Mouse (Mus musculus) heart, adult 18-20 months (tissue): ENCODE results near the gene Zfhx3. TPM values are rescaled to one million over a fixed set of nuclear protein-coding genes. Genes with fewer than 3 reads are reported as not detected.

Source experiments
- DNase-seq, 2 experiments: peaks; one replicate each; pipeline ENCODE4 v3.0.0; 2021 to 2022; ENCODE audit warnings: mixed read lengths in 1 of 2
- total RNA-seq, 2 experiments: library from RNA; stranded (reverse); gene quantifications; 2 replicates each; pipeline ENCODE4 v1.2.3; 2021

Gene Zfhx3
- total RNA-seq, 2 experiments from 2014 or later, result 6.7 to 7.9 TPM

DNA sequence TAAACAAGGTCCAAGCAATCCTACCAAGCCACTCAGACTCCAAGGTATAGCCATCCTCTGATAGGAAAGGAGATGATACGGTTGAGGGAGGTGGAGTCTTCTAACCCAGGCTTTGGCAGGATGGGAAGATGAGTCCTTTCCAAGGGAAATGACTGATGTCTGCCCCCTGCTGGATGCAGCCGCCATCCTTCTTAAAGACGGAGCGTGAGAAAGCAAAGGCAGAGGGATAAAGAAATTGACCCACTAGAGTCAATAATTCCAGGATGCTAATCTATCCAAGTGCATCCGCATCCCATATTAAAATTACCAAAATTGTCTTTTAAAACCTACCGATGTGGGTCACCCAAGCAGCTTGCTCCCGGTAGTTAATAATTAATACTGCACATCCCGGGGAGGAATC lies 158.7 kb downstream of the Zfhx3 start:
- no peak for DNase-seq

- DNase-seq, result no peak
Observed at GRCm38 (mm10) chr8:108101978-108102865, 159.8 kb downstream of the Zfhx3 start.

DNA sequence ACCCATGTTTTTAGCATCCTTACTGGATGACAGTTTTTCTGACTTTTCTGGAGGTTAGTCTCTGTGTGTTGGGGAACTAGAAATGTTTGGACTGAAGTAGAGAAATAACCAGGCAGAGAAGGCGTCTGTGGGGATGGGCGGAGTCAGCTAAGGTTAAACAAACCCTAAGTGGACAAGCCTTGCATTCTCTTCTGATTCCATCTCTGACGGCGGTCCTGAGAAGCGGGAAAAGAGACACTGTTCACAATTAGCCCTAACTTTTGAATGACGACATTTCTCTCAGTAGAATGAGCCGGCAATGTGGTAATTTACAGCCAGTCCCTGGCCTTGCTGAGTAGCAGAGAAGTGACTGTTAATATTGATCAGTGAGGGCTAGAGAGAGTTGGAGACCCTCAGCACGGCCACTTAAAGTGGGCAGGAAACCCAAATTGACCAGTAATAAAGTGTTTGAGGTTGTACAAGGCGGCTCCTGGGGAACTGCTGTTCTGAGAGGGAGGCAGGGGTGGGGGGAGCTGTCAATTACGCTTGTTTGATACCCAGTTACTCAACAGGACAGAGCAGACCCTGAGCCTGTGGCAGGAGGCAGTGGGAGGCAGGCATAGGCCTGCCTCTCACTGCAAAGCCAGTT lies 162.1 kb downstream of the Zfhx3 start:
- no peak for DNase-seq

DNA sequence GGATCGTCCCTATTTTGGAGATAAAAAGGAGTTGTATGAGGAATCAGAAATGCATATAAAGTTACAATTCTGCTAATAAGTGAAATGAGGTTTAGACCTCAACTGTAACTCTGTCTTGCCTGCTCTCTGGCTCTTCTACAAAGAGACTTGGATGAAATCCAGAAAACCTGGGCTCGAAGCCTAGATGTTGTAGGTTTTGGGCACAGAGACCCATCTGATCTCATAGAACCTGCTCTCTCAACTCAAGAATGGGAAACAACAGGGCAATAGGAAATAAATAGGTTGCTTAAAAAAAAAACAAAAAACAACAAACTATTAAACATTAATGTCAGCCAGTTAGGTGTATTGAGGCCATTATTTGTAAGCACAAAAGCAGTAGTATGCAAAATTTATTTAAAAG lies 182.6 kb downstream of the Zfhx3 start:
- peak in 1 of 2 experiments; percentile 3 for DNase-seq

- DNase-seq, result no peak
Observed at GRCm38 (mm10) chr8:108125491-108125890, 183.0 kb downstream of the Zfhx3 start.

DNA sequence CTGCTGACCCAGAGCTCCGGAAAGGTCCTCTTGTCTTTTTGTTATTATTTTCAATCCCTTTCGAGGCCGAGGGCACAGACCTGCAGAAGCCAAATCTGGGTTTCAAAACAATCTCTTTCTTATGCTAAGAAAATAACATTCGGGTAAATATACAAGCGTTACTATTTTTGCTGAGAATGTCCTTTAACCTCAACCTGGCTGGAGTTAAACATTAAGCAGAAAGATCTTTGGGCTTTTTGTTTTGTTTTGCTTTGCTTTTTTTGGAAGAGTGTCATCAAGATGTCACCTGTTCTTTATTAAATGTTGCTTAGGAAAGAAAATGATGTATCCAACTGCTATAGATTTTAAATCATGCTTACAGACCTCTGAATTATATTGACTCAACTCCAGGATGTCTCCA lies 204.1 kb downstream of the Zfhx3 start:
- no peak for DNase-seq

GRCm38 (mm10) chr8:108148599-108149249 lies 206.3 kb downstream of the Zfhx3 start:
- no peak for DNase-seq

GRCm38 (mm10) chr8:108170804-108171203 lies 228.4 kb downstream of the Zfhx3 start:
- no peak for DNase-seq

DNA sequence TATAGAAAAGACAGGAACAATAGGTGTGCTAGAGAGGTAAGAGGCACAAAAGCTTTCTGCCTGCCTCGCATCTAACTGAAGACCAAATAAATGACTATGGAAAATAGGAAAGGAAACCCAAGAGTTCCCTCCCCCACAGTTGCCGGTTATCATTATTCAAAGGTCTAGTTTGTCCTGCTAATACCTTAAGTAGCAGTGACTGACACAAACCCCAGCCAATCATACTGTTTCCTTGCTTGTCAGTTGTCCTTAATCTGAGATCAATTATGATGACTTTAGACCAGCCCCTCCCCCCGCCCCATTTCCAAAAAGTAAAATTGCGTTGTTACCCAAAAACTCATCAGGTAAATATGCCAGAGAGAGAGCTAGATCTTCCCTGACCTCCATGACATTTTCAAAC lies 240.9 kb downstream of the Zfhx3 start:
- no peak for DNase-seq

DNA sequence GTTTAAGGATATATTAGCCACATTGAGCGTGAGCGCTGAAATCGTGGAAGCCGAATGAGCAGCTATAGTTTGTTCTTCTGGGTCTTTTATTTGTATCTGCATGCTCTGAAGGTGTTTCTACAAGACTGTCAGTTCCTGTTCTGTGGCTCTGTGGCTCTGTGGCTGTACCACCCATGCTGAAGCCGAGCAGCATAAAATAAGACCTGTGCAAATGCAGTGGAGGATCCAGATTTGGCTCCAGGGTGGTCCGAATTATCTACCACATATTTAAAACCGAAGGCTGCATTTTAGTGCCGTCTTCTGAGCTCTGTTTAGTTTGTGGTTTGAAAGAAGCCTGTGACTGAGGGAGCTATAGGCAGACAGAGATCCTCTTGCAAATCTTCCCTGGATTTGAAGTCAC lies 241.5 kb downstream of the Zfhx3 start:
- no peak for DNase-seq

GRCm38 (mm10) chr8:108186289-108186688 lies 243.8 kb downstream of the Zfhx3 start:
- DNase-seq, result no peak

- DNase-seq, result no peak
Observed at GRCm38 (mm10) chr8:108188044-108188443, 245.6 kb downstream of the Zfhx3 start.

DNA sequence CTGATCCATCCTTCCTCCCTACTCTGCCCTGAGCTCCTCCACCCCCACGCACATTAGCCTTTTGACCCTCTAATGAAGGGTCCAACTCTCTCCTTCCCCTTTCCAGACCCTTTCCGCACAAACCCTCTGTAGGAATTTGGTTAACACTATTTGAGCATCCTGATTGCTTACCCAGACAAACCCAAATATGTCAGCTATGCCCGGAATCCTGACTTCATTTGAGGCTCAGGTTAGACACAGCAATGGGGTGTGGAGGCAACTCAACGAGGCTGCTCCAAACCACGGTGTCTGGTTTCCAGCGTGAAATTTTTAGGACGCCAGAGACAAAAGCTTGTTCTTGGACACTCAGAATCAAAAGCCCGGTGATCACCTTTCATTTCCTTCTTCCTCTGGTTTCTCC lies 252.1 kb downstream of the Zfhx3 start:
- no peak for DNase-seq

DNA sequence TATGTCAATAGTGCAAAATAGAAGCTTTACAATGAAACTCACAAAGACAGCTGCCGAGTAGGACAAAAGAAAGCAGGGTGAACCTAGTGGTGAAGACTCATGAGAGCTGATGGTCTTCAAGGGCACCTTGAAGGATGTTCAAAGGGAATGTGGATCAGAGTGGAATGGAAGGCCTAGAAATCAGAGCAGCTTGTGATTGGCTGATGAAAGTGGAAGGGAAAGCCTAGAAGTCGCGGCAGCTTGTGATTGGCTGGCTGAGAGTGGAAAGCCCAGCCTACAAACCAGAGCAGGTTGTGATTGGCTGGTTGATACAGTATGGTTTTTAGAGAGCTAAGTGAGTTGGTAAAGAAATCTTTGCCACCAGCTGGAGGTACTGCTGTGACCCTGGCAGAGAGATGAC lies 272.6 kb downstream of the Zfhx3 start:
- DNase-seq, result no peak

GRCm38 (mm10) chr8:108218171-108218840 lies 275.9 kb downstream of the Zfhx3 start:
- DNase-seq, result no peak

DNA sequence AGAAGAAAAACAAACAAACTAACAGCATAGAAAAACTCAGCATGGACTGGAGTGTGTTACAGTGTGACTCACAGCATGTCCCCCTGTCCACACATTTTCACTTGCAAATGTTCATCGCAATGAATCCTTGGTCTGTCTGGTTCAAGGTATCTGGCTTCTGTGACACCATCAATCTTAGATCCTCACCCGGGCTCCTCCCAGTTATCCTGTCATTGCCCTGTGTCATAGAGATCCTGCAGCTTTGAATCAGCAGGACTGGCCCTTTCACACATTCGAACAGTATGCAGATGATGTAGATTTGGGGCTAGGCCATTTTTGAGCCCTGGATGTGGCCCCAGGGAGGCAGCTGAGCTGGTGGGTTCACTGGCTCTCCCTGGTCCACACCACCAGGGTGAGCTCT lies 278.1 kb downstream of the Zfhx3 start:
- DNase-seq, result no peak

DNA sequence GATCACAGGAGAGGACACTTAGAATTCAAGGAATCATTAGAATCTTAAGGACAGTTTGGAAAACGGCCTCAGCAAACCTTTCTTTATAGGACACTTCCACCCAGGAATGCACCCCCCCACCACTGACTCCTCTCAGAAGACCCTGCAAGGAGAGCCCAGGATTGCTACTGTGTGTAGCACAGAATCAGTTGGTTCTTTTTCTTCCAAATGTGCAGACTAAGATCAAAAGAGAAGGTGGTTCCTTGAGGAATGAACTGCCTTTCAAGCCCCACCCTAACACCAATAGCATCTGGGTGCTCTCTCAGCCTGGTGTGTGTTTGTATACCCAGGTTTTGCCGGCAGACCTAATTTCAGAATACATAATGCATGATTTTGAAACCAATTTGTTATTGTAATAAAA lies 279.6 kb downstream of the Zfhx3 start:
- DNase-seq, result no peak

DNA sequence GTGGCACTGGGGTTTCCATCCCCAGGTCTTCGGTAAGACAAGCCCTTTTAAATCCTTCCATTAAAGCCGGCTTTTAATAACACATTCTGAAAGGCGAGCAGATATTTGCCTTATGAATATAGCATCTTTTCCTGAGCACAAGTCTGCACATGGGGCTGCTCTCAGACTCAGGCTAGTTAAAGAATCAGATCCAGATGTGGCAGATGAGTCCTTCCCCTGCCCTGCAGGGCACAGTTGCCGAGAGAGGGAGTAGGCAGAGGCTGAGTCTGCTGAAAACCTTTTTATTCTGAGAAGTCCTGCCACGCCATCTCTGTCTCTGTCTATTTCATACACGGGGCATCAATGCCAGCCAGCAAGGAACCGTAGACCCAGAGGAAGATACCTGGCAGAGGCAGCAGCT lies 289.9 kb downstream of the Zfhx3 start:
- DNase-seq, result no peak

- no peak for DNase-seq
Observed at GRCm38 (mm10) chr8:108234481-108234880, 292.0 kb downstream of the Zfhx3 start.

DNA sequence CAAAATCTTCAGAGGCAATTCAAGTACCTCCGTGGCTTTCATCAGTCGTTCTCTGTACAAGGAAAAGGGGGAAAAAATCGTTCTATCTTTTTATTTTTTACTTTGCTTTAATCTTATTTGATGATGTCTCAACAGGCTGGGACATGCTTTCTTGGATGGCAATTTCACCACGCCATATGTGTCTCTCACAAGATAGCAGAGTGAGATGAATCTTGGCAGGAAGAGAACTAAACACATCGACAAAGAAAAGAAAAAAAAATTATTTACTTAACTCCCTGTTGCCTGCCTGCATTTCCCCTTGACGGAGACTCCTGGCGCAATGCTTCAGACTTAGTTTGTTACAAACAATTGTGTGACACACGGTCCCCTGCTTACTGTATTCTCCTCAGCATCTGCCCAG lies 294.3 kb downstream of the Zfhx3 start:
- DNase-seq, result no peak

GRCm38 (mm10) chr8:108239531-108239930 lies 297.1 kb downstream of the Zfhx3 start:
- no peak for DNase-seq

DNA sequence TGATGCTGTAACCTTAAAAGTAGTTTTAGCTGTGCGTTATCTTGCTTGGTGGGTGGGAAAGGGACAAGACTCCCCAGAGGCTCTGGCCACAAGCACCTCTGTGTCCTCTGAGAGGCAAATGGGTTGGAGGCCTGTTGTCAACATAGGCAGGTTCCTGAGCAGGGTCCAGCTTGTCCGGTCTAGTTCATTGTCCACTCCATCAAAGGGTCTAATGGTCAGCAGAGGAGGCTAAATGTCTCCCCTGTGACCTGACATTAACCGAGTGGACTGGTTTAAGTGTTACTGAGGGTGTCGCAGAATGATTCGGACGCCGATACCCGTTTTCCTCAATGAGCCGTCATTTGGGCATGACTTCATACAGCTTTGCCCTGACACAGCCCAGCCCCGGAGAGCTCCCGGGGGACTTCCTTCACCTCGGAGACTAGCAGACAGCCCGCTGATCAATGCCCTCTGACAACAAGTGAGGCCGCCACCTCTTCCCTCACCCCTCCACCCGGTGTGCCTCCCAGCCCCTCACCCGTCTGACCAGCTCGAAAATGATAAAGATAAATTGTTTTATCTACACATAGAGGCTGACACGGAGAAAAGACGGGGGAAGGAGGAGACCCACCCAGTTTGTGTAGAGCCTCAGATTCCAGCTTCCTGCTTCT lies 298.7 kb downstream of the Zfhx3 start:
- DNase-seq, result no peak
